Mouse (Mus musculus): ENCODE results near the gene Urb1. TPM values are rescaled to one million over a fixed set of nuclear protein-coding genes. Genes with fewer than 3 reads are reported as not detected.

The Urb1 gene
- polyA plus RNA-seq (2014; fragmentation: Nextera tagmentation; extraction: Ambion mirVana), result 10.9 and 11.7 TPM in 2 replicates

DNA sequence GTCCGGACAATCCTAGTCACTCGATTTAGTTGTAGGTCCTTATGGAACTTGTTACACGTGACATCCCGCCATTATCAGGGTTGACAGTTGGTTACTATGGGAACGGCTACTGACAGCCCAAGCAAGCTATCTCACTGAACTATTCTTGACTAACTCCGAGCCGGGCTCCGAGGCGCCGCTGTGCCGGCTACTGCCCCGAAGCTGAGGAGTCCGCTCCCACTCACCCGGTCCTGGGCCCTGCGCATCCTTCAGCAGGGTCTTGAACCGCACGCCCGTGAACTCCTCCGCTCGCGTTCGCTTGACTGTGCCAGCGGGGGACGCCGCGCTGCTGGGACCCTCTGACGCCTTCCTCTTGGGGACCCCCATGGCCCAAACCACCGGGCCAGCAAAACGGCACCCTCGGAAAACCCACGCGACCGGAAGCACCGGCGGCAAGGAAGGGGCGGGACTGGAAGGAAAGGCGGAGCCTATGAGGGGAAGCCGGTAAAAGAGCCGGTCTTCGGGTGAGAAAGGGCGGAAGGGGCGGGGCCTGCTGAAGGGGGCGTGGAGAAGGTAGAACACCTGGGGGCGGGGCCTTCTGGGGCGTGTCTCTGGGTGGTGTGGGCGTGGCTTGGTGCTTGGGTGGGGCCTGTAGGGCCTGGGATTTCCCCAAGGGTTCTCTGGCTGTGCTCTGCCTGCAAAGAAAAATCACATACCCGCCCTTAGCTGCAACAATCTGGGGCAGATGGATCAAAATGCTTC, at the start of gene Urb1:
Gene Urb1, minus strand, starts transcription at position 439 of the 741 bp plus-strand sequence.
- H3K9ac ChIP-seq, result peak within 1 kb of the TSS; percentile 48
- under 1% methylated on average over 47 of the region's 47 CpGs for WGBS
- DNase-seq (peak; percentile 98), ATAC-seq (ENCODE audit: insufficient read depth) (peak; percentile 93)
- no peaks in the 10 kb centered on the region for H3K9me3 ChIP-seq (ENCODE audit: low read depth, low read length)
- peak within 1 kb of the TSS; percentile 70 for H3K27ac ChIP-seq (ENCODE audit: low read depth)
- H3K36me3 ChIP-seq (ENCODE audit: insufficient read depth), result 0 out of 2 replicates have a peak, but pooled peaks cover 4% of the 10 kb centered on the region
- H3K4me2 ChIP-seq, result peak within 1 kb of the TSS; percentile 78
- no peaks in the 10 kb centered on the region for H3K27me3 ChIP-seq (ENCODE audit: insufficient read depth, low read length)
- no peak for TF ChIP-seq CTCF (IDR thresholded peaks at IDR 0.05; ENCODE audit: low read depth)
- no peaks in the 10 kb centered on the region for H3K4me1 ChIP-seq (ENCODE audit: insufficient read depth)
- peak within 1 kb of the TSS; percentile 77 for H3K4me3 ChIP-seq (ENCODE audit: low read depth, low read length)

DNA sequence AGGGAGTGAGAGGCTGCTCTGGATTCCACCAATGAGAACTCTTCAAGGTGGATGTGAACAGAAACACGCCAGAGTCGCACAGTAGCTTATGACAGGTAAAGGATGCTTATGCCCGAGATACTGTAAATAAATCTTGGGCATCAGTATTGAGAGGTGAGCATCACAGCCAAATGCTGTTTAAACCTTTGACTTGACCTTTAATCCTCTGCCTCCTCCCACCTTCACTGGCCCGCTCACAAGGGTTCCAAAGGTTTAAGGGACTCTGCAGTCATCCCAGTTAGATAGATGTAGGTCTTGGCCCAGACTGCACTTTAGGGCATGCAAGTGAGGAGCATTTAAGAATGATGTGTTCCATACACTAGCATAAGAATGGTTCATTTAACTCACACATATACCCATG, 48.0 kb upstream of the Urb1 start:
- no peak overlapping the region for H3K4me2 ChIP-seq
- no peak overlapping the region for H3K27ac ChIP-seq (ENCODE audit: low read depth)
- ATAC-seq (ENCODE audit: insufficient read depth), result no peak
- TF ChIP-seq CTCF (IDR thresholded peaks at IDR 0.05; ENCODE audit: low read depth), result no peak
- no peaks in the 10 kb centered on the region for H3K9me3 ChIP-seq (ENCODE audit: low read depth, low read length)
- no peak overlapping the region for H3K9ac ChIP-seq
- no peak overlapping the region for H3K4me3 ChIP-seq (ENCODE audit: low read depth, low read length)
- DNase-seq, result no peak
- H3K4me1 ChIP-seq (ENCODE audit: insufficient read depth), result no peaks in the 10 kb centered on the region
- H3K36me3 ChIP-seq (ENCODE audit: insufficient read depth), result no peaks in the 10 kb centered on the region
- H3K27me3 ChIP-seq (ENCODE audit: insufficient read depth, low read length), result no peaks in the 10 kb centered on the region
- 75% methylated on average over 4 of the region's 4 CpGs for WGBS

DNA sequence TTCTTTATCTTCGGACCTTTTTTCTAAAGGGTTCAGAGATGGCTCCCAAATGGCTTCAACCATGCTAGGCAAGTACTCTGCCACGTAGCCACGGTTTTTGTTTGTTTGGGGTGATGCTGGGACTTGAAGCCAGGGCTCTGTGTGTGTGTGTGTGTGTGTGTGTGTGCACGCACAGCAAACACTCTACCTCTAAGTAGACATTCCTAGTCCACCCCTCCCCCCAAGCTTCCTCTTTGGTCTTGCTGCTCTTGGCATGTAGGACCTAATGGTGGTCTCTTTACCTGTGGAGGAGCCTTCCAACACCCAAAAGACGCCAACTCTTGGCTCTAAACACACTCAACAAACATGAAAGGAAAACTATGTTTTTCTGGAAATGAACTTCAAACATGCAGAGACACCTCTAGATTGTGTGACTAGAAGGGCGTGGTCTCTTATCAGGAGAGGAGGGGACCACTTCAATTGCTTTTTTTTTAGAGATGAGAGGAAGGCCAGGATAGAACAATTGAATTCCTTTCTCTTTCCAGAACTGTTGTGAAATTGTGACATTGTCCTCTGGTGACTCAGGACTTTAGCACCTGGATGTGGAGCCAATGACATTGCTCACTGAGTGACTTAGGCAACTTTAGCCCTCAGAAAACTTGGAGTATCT, 46.5 kb upstream of the Urb1 start:
- no peaks in the 10 kb centered on the region for H3K36me3 ChIP-seq (ENCODE audit: insufficient read depth)
- no peaks in the 10 kb centered on the region for H3K9me3 ChIP-seq (ENCODE audit: low read depth, low read length)
- 71% methylated on average over 6 of the region's 6 CpGs for WGBS
- H3K27me3 ChIP-seq (ENCODE audit: insufficient read depth, low read length), result no peaks in the 10 kb centered on the region
- ATAC-seq (ENCODE audit: insufficient read depth) (no peak), DNase-seq (no peak)
- H3K4me2 ChIP-seq, result no peak overlapping the region
- no peaks in the 10 kb centered on the region for H3K4me1 ChIP-seq (ENCODE audit: insufficient read depth)
- TF ChIP-seq CTCF (IDR thresholded peaks at IDR 0.05; ENCODE audit: low read depth), result no peak
- no peak overlapping the region for H3K4me3 ChIP-seq (ENCODE audit: low read depth, low read length)
- H3K27ac ChIP-seq (ENCODE audit: low read depth), result no peak overlapping the region
- H3K9ac ChIP-seq, result no peak overlapping the region

DNA sequence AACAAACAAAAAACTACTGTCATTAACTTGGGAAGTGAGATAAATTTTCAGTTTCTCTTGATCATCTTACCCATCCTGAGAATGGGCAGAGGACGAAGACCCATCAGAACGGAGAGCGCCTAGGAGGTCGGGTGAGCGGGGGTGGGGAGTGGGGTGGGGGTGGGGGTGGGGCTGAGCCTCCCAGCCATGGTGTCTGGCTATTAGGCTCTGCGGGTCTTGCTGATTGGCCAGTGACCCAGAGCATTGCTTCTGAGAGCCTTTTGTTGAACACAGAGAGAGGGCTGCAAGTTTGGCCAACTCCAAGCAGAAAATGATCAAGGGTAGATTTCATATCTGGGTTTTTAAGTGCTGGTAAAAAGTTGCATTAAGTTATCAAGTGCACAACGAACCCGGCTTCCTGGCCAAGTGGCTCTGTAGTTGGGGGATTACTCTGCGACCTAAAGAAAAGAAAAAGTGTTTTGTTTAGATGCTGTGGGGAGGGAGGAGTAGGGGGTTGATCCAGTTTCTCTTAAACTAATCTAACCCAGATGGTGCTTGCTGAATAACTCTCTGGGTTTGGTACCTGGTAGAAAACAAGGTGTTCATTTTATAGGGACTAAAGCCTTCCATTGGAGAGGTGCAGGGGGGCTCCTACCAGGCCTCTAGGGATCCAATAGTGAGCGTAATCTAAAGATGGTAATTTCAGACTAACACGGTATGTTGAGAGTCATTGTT, 41.6 kb upstream of the Urb1 start:
- Histone ChIP-seq H3K4me1 (ENCODE audit: insufficient read depth) (no peaks in the 10 kb centered on the region), H3K9ac (no peak overlapping the region), H3K27me3 (ENCODE audit: insufficient read depth, low read length) (no peaks in the 10 kb centered on the region), H3K4me2 (no peak overlapping the region), H3K4me3 (ENCODE audit: low read depth, low read length) (no peak overlapping the region), H3K36me3 (ENCODE audit: insufficient read depth) (no peaks in the 10 kb centered on the region), H3K27ac (ENCODE audit: low read depth) (no peak overlapping the region), H3K9me3 (ENCODE audit: low read depth, low read length) (no peaks in the 10 kb centered on the region)
- no peak for TF ChIP-seq CTCF (IDR thresholded peaks at IDR 0.05; ENCODE audit: low read depth)
- DNase-seq, result no peak
- no peak for ATAC-seq (ENCODE audit: insufficient read depth)
- WGBS, result 70% methylated on average over 11 of the region's 11 CpGs

DNA sequence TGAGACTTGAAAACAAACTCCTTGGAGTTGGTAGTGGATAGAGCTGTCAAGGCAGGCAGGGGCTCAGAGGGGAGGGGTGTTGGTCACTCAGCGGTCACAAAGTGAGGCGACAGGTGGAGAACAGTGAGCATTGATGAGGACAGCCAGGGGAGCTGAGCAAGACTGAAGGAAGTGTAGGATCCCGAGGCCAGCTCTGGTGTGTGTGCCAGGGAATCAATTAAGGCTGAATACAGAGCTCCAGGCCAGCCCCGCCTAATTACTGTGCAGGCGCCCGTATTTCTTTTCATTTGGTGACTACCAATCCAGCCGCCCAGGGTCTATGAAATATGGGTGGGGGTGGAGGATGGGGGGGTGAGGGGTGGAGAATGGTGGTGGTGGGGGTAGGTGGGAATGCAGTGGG, 40.7 kb upstream of the Urb1 start:
- Histone ChIP-seq H3K36me3 (ENCODE audit: insufficient read depth) (no peaks in the 10 kb centered on the region), H3K4me2 (no peak overlapping the region), H3K9ac (no peak overlapping the region), H3K9me3 (ENCODE audit: low read depth, low read length) (no peaks in the 10 kb centered on the region), H3K27me3 (ENCODE audit: insufficient read depth, low read length) (no peaks in the 10 kb centered on the region), H3K4me1 (ENCODE audit: insufficient read depth) (no peaks in the 10 kb centered on the region), H3K27ac (ENCODE audit: low read depth) (no peak overlapping the region), H3K4me3 (ENCODE audit: low read depth, low read length) (no peak overlapping the region)
- 73% methylated on average over 7 of the region's 7 CpGs for WGBS
- TF ChIP-seq CTCF (IDR thresholded peaks at IDR 0.05; ENCODE audit: low read depth), result no peak
- DNase-seq (no peak), ATAC-seq (ENCODE audit: insufficient read depth) (no peak)

DNA sequence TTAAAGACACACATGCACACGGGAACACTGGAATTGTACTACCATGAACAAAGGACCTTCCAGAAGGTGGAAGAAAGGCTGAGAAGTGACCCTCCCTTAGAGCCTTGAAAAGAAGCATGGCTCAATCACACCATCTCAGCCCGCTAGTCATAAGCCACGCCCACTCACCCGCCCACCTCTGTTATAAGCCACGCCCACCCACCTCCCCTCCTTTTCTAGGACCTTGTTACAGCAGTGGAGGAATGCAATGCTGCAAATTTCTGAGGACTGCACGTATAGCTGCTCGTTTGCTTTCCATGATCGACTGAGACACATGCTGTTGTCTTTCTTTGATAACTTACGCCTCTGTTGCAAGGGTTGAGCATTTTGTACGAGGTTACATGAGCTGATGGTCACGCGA, 39.0 kb upstream of the Urb1 start:
- WGBS, result 39% methylated on average over 12 of the region's 12 CpGs
- no peaks in the 10 kb centered on the region for H3K4me1 ChIP-seq (ENCODE audit: insufficient read depth)
- no peak for TF ChIP-seq CTCF (IDR thresholded peaks at IDR 0.05; ENCODE audit: low read depth)
- no peak overlapping the region for H3K4me3 ChIP-seq (ENCODE audit: low read depth, low read length)
- no peaks in the 10 kb centered on the region for H3K27me3 ChIP-seq (ENCODE audit: insufficient read depth, low read length)
- DNase-seq (peak; percentile 53), ATAC-seq (ENCODE audit: insufficient read depth) (peak; percentile 42; the same call in 1 of the 2 replicates)
- H3K27ac ChIP-seq (ENCODE audit: low read depth), result no peak overlapping the region
- no peaks in the 10 kb centered on the region for H3K9me3 ChIP-seq (ENCODE audit: low read depth, low read length)
- no peaks in the 10 kb centered on the region for H3K36me3 ChIP-seq (ENCODE audit: insufficient read depth)
- no peak overlapping the region for H3K4me2 ChIP-seq
- no peak overlapping the region for H3K9ac ChIP-seq

DNA sequence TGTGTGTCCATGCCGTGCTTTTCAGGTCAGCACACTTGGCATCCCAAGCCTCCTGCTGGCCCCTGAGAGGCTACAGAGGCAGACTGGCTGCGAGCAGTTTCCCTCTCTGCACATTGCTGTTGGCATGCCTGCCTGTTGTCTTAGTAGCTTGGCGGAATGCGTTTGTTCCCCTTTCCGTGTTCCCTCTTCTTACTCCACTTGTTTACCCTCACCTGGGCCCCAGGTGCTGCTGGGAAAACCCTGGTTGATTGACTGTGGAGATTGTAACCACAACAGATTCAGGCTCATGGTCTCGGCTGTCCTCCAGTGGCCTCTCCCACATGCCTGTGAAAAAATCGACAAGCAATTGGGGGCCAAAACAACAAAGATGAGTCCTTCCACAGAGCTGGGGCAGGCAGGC, 38.5 kb upstream of the Urb1 start:
- Histone ChIP-seq H3K27ac (ENCODE audit: low read depth) (no peak overlapping the region), H3K4me1 (ENCODE audit: insufficient read depth) (no peaks in the 10 kb centered on the region), H3K4me2 (no peak overlapping the region), H3K36me3 (ENCODE audit: insufficient read depth) (no peaks in the 10 kb centered on the region), H3K9ac (no peak overlapping the region), H3K27me3 (ENCODE audit: insufficient read depth, low read length) (no peaks in the 10 kb centered on the region), H3K9me3 (ENCODE audit: low read depth, low read length) (no peaks in the 10 kb centered on the region), H3K4me3 (ENCODE audit: low read depth, low read length) (no peak overlapping the region)
- no peak for DNase-seq
- 59% methylated on average over 7 of the region's 7 CpGs for WGBS
- ATAC-seq (ENCODE audit: insufficient read depth), result no peak
- TF ChIP-seq CTCF (IDR thresholded peaks at IDR 0.05; ENCODE audit: low read depth), result no peak
